ENCODE assay signal across 9 mouse cellular contexts in the genomic region with DNA sequence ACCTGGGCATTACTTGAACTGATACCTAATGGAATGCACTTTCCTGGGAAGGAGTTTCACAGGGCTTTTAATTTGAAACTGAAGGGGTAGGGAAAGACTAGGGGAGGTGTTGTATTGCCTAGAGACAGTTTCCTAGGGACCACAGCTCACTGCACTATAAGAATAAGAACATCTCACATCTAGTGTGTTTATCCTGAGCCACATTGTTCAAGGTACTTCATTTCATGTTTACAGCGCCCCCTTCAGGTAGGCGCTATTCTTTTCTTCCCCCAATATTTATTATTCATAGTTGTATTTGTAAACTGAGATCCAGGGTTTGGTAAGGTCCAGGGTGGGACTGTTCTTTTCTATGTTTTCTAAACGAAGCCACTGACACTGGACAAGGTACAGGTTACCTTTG. TPM values are rescaled to one million over a fixed set of nuclear protein-coding genes. Genes with fewer than 3 reads are reported as not detected.
DNase-seq lines count a peak whose midpoint lies in the region; ATAC-seq lines count a peak whose summit lies in the region.
"Had no signal": no experiment of that assay in that cellular context is flagged by ENCODE, and none has a peak within 500 bp of the region (broad histone marks: within the 10 kb centered on the region; RNA-seq: fewer than 3 reads in every experiment).

No protein-coding gene starts in this region.

- intact Hi-C loops in heart, postnatal 10 days (cut with DNase I), result no loop called here
- intact Hi-C loops in heart, postnatal 25 days (cut with DNase I), result loop anchor here (5.0 kb wide), 1 partner anchor 85 kb away; no protein-coding TSS in a partner anchor

- peak; percentile 12 to 31 for DNase-seq in heart, postnatal 10 days
- no peak for DNase-seq in heart, postnatal 25 days (ENCODE audit: low spot score)
- peak; percentile 73 to 74 for DNase-seq in B cell, adult 2 months
- DNase-seq in ZHBTc4 (ENCODE audit: low read depth, low spot score), result peak; percentile 78
- no peak for DNase-seq in adipocyte (ENCODE audit: low spot score)
- DNase-seq in cerebellum, postnatal 14 days, result no peak
- DNase-seq: layer of hippocampus, postnatal 36 days had no signal

- ATAC-seq in megakaryocyte, adult 5-6 weeks (ENCODE audit: poor library complexity, severe bottlenecking), result peak; percentile 51; the same call in 1 of the 2 replicates
- no peak for ATAC-seq in frontal cortex, adult (ENCODE audit: low TSS enrichment)

RNA-seq across cellular contexts. Expression of a gene that starts 5.8 kb away (rescaled TPM):
- not detected for total RNA-seq in heart, postnatal 10 days (2021)
- total RNA-seq in heart, postnatal 25 days (2021), result not detected
- total RNA-seq in megakaryocyte, adult 5-6 weeks (2015), result not detected in 2 replicates
- not detected in 2 replicates for total RNA-seq in megakaryocyte, adult 5-6 weeks (2017)

RNA-seq across cellular contexts. Expression of a gene that starts 6.7 kb away (rescaled TPM):
- 100 to 1,000 TPM; 148 to 165 TPM for total RNA-seq in heart, postnatal 10 days (2021)
- 10 to 100 TPM; 86.8 to 96.2 TPM for total RNA-seq in heart, postnatal 25 days (2021)
- 137 and 186 TPM in 2 replicates for total RNA-seq in megakaryocyte, adult 5-6 weeks (2015)
- 207 and 222 TPM in 2 replicates for total RNA-seq in megakaryocyte, adult 5-6 weeks (2017)

RNA-seq across cellular contexts. Expression of a gene that starts 14.6 kb away (rescaled TPM):
- total RNA-seq in heart, postnatal 10 days (2021), result 1 to 10 TPM; 3.9 to 4.4 TPM
- 1 to 10 TPM; 2.5 to 3.0 TPM for total RNA-seq in heart, postnatal 25 days (2021)
- 1.7 and 1.8 TPM in 2 replicates for total RNA-seq in megakaryocyte, adult 5-6 weeks (2015)
- total RNA-seq in megakaryocyte, adult 5-6 weeks (2017), result 0.92 and 2.2 TPM in 2 replicates

RNA-seq across cellular contexts. Expression of a gene that starts 17.6 kb away (rescaled TPM):
- total RNA-seq in heart, postnatal 10 days (2021), result 10 to 100 TPM in 1 of 2 experiments, 1 to 10 TPM in 1; 9.7 to 11.8 TPM
- total RNA-seq in heart, postnatal 25 days (2021), result 10 to 100 TPM in 1 of 2 experiments, 1 to 10 TPM in 1; 7.3 to 10.9 TPM
- total RNA-seq in megakaryocyte, adult 5-6 weeks (2015), result 7.4 and 11.0 TPM in 2 replicates
- total RNA-seq in megakaryocyte, adult 5-6 weeks (2017), result 6.6 and 9.5 TPM in 2 replicates

RNA-seq across cellular contexts. Expression of a gene that starts 26.6 kb away (rescaled TPM):
- total RNA-seq in heart, postnatal 10 days (2021), result 1 to 10 TPM; 4.0 to 7.4 TPM
- 1 to 10 TPM; 3.2 to 4.6 TPM for total RNA-seq in heart, postnatal 25 days (2021)
- total RNA-seq in megakaryocyte, adult 5-6 weeks (2015), result 2.3 and 2.4 TPM in 2 replicates
- total RNA-seq in megakaryocyte, adult 5-6 weeks (2017), result 4.7 and 5.1 TPM in 2 replicates

Comparison
In these comparisons a context has a peak if more than half of its experiments do, and no peak if none do; other contexts are left out.
1. DNase-seq: peak in heart, postnatal 10 days (2 of 2), B cell, adult 2 months (2 of 2) and ZHBTc4 (single experiment); none in heart, postnatal 25 days (single experiment), adipocyte (single experiment) and cerebellum, postnatal 14 days (0 of 2).